Mouse (Mus musculus) B cell, adult 2 months (primary cell): ENCODE results near the gene Crip1.

Source experiments
- DNase-seq, 2 experiments: peaks; one replicate each; pipeline ENCODE4 v3.0.0; 2022

Gene Crip1

DNA sequence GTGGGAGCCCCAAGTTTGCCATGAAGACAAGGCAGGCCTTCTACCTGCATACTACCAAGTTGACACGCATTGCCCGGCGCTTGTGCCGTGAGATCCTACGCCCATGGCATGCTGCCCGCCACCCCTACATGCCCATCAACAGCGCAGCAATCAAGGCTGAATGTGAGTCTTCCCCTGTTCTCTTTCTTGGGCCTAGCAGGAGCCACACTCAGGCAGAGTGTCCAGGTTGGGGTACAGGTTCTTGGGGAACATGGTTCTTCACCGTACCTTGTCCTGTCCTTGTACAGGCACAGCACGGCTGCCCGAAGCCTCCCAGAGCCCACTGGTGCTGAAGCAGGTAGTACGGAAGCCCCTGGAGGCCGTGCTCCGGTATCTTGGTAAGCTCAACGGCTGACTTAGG lies 14.5 kb upstream of the Crip1 start:
- no peak for DNase-seq

- DNase-seq, result no peak
Observed at GRCm38 (mm10) chr12:113132567-113132966, 13.5 kb upstream of the Crip1 start.

DNA sequence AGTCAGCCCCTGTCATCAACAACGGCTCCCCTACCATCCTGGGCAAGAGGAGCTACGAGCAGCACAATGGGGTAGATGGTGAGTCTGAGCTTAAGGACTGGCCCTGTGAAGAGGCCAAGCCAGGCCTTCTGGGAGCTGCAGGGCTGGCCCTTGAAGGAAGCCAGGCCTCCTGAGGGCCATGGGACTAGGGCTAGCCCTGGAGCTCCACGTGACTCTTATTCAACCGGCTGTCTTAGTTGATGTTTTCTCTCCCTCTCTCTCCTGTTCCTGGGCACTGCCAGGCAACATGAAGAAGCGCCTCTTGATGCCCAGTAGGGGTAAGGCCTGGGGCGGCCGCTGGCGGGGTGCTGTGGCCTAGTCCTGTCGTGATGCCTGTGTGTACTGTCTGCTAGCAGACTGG lies 12.9 kb upstream of the Crip1 start:
- DNase-seq, result no peak

DNA sequence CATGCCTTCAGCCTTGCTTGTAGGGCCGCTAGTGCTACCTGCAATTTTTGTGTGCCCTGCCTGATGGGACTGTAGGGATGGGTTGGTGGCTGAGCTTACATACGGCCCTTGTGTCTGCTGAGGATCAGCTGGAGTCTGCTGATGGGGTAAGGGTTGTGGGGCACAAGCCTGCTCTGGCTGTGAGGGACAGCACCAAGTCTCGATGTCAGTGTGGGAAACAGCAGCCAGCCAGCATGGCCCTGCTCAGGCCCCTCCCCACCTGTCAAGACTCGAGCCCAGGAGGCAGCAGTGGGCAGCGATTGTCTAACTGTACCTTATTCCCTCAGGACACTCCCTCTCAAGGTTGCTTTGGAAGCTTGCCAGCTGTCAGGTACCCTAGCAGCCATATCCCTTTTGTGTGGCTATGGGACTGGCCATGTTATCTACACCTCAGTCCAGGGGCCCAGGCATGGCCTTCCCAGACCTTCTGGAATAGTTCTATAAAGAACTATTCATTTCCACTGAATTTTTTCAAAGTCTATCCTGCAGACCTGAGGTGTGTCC lies 12.2 kb upstream of the Crip1 start:
- DNase-seq, result no peak

- DNase-seq, result no peak
Observed at GRCm38 (mm10) chr12:113134502-113134901, 11.6 kb upstream of the Crip1 start.

- DNase-seq, result no peak
Observed at GRCm38 (mm10) chr12:113135401-113135800, 10.7 kb upstream of the Crip1 start.

GRCm38 (mm10) chr12:113136492-113137020 lies 9.6 kb upstream of the Crip1 start:
- no peak for DNase-seq

DNA sequence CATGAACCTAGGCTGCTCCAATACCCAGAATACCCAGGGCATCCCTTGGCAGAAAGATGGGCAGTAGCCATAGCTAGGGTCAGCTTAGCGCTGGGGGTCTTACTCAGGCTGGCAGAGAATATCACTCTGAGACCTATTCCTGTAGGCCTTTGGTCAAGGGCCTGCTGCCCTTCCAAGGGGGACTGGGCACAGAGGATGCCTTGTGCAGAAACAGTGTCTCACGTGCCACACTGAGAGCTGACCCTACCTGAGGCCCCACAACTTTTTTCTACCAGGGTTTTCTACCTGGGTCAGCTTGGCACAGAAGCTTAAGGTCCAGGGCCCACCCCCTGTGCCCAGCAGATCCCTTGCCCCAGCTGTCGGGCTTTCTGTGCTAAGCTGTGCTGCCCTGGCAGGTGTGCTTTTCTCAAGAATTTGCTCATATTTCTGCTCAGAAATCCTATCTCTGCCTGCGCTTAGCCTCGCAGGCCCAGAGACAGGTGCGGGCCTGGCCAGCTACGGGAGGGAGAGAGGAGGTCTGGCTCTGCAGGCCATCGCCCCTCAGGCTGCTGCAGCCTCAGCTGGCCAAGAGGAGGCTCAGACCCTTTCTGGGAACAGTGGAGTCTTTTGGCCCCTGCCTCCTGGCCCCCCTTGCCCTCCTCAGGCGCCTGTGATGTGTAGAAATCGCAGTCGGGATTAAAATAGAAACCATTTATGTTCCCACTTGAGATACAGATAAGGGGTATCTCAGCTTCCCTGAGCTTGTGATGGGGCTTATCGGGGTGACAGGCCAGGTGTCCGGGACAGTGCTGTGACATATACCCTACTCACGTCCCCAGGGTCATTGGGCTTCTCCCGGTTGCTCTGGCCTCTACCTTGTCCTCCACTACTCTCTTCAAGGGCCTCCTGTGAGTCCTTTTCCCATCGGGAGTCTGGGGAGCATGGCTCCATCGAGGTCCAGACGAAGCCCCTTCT lies 8.6 kb upstream of the Crip1 start:
- DNase-seq, result no peak

DNA sequence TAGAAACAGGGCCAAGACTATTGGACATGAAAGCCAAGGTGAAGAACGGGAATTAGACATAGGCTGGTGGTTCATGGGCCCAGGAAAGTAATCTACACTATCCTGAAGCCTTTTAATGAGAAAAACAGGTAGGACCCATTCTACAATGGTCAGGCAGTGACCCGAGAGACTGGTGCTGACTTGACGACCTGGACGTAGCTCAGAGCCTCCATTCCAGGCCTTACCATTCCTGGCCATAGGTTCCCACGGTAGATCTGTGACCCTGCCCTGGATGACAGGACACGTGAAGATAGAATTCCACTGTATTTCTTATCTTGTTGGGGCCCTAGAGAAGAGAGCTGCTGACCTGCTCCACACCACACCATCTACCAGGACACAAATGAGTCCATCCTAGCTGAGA lies 7.8 kb upstream of the Crip1 start:
- no peak for DNase-seq

DNA sequence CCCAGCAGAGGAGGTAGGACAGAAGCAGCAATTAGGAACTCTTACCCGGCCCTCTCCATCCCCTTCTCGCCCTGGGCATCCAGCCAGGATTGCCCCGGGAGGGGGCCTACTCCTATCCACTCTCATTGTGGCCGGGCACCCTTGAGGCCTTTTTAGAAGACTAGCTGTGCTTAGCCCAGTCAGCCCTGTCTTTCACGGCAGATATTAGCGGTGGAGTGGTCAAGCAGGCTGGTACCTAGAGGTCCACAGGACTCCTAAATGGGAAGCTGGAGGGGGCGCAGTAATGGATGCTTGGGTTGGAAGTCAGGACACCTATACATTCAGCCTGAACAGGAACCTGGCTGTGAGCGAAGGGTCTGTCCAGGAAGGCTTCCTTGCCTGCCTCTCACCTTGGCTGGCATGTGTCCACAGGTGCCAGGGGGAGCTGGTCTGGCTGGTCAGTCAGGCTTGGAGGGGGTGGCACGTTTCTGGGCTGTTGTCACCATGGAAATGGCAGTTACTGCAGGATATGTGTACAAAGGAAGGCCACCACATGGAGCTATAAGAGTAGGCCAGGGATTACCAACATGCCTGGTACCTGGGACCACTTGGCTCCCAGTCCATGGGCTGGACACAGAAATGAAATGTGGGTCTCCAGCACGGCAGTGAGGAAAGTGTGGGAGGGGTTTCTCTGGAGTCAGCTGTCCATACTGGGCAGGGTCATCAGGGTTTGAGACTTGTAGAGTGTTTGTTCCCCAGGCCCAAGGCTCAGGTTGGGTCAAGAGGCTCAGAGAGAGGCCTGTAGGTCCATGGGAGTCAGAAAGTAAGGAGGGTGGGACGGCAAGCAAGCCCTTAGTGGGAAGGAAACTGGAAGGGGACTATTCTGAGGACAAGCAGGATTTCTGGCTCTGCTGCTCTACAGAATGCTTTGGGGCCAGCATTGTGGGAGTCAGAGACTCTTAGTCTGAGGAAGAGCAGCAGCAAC lies 6.9 kb upstream of the Crip1 start:
- no peak for DNase-seq

DNA sequence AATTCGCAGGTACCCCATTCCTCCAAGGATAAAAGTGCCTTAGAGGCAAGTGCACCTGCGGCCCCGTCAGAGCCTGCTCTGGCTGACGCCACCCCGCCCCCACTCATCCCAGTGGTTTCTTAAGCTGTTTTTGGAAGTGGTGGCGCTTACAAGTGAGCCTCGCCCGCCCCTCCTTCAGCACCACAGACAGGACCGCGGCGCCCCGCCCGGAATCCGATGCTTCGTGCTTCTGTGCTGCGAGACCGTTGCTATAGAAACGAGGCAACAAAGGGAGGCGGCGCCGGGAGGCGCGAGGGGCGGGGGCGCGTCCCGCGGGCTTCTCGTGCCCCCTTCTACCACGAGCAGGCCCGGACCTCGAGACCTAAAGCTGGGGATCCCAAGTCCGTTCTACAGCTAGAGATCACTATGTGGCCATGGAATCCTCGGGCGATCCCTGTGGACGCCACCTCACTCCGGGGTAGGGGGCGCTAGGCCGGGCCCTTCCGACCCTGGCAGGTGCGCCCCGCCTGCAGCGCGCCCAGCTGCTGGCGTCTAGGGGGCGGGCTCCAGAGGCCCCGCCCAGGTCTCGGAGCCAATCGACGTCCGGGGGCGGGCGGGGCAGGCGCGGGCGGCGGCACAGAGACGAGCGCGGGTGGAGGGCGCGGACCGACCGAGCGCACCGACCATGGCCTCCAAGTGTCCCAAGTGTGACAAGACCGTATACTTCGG lies 6.1 kb upstream of the Crip1 start, which contains the start of gene Crip2:
Gene Crip2, plus strand, starts transcription at position 329 of the 708 bp plus-strand sequence.
- DNase-seq, result peak; percentile 91 to 92

GRCm38 (mm10) chr12:113140616-113141411 lies 5.3 kb upstream of the Crip1 start:
- DNase-seq, result peak in 1 of 2 experiments; percentile 17

GRCm38 (mm10) chr12:113141531-113141973 lies 4.6 kb upstream of the Crip1 start:
- peak in 1 of 2 experiments; percentile 9 for DNase-seq

DNA sequence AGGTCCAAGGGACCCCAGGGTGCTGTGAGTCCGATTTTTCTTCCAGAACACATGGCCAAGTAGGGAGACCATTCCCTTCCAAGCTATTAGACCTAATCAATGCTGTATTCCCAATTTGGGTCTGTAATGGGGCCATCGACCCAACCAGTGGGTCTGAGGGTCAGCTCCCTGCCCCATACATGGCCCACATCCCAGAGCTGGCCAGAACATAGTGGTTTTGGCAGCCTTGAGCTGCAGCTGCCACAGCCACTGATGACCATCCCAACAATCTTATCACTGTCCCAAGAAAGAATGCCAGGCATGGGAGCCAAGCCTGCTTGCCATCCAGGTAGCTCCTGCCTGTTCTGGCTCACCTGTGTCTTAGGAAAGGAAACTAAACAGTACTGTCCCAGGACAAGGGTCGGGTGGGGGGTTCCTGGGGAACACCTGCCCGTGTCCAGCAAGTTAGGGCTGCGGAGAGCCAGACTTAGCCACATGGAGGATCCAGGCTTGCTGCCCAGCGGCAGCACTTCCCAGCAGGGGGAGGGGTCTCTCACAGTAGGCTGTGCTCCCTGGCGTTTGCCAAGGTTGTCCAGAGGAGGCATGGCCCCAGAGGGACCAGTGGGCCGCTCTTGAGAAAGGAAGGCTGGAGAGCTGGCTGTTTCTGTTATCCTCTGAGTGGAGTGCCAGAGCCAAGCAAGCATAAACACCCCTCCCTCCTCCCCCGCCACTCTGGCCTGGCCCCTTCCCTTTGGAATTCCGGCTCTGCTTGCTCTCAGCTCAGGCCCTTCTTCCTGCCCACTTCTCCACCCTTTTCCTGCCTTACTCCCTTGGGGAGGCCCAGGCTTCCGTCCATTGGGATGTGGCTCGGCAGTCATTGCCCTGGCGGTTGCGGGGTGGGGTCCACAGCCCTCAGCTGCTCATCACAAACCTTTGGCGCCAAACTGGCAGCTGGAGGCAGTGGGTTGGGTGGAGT lies 3.8 kb upstream of the Crip1 start:
- peak; percentile 4 to 5 for DNase-seq

DNA sequence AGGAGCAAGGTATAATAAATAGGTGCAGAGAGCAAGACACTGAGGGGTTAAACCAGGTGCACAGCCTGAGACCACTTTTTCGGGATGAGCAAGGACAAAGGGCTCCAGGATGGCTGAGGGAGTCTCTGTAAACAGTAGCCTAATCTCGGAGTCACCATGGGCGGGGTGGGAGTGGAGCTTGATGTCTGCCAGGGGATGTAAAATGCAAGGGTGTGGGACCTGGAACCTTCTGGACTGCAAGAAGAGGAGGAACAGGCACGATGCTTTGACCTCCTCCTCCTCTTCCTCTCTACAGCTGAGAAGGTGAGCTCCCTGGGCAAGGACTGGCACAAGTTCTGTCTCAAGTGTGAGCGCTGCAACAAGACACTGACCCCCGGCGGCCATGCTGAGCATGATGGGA lies 3.0 kb upstream of the Crip1 start:
- DNase-seq, result peak; percentile 6

- peak; percentile 69 to 70 for DNase-seq
Observed at GRCm38 (mm10) chr12:113144001-113144756, 1.9 kb upstream of the Crip1 start.

GRCm38 (mm10) chr12:113144886-113145285 lies 1.2 kb upstream of the Crip1 start:
- DNase-seq, result no peak

DNA sequence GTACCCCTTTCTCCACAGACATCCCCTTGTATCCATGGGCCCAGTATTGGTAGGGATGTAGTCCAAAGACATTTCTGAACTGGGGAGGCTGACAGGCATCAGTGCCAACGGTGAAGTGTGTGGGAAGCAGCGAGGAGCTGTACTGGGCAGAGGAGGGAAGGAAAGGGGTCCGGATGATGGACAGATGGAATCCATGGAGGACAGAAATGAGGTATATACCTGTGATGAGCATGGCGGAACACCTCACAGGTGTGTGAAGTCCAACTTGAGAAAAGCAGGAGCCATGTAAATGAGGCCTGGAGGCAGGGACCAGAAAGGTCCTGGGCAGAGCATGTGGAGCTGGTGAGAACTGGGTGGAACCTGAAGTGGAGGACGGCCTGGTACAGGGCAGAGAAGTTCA lies 525 bp upstream of the Crip1 start:
- DNase-seq, result no peak

- DNase-seq, result no peak
Observed at GRCm38 (mm10) chr12:113147481-113147880, 1.4 kb downstream of the Crip1 start.
